Mouse (Mus musculus) gonadal fat pad, adult 2 months (tissue): ENCODE results near the gene Enpp5. TPM values are rescaled to one million over a fixed set of nuclear protein-coding genes. Genes with fewer than 3 reads are reported as not detected.

ENCODE experiments used
- DNase-seq: peaks from one replicate; pipeline ENCODE4 v3.0.0-alpha.2; 2012; ENCODE audit warnings: low read depth
- polyA plus RNA-seq: library from polyadenylated mRNA; depleted of rRNA; stranded (reverse); fragments of >200 nt; gene quantifications from 2 replicates; pipeline ENCODE4 v1.2.3, GENCODE M21; 2012; rRNA removed

Gene Enpp5
- 269 and 361 TPM in 2 replicates for polyA plus RNA-seq

DNA sequence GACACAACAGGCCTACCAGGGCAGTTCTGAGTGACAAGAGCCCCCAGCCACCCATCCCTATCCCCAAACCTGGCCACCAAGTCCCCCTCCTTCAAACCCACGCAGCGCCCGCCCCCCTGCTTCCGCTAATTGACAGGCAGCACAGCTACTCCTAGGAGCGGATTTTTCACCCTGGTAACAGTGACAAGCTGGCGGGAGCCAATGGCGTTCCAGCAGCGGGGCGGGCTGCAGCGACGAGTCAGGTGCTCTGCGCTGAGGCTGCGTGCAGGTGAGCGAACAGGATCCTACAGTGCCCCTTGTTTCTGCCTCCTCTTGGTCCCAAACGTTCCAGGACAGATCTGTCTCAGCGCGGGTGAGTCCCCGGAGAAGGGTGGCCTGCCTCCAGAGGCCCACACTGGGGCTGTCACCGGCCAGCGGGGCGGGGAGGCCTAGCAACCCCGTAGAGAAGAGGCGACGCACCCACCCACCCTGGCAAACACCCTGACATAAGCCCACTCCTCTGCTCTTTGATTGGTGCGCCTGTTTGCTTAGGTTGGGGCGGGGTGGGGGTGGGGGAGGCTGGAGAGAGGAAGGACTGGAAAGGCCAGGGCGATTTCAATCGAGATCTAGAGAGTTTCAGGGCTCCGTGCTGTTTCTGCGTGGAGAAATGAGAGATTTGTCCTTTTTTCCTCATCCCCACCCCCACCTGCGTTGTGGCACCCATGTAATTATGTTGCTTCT lies at the start of gene Enpp5:
Gene Enpp5 (plus strand): TSS at position 183 of the 720 bp plus-strand sequence.
- no peak for DNase-seq

DNA sequence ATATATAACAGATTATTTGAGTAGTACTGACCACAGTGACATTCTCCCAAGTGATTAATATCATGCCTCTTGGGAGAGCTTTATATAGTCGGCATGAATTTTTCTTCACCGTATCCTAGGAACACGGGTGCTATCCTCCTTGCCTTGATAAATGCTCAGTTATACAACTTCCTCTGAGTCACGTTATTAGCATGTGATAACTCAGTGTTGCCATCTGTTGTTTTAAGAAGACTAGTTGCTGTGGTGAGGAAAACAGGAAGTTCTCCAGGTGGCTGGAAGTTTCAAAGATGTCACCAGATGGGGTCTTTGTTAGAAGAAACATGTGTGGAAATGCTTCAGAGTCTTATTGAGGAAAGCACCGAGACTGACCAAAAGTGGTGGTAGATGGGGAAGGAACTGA lies 49.0 kb upstream of the Enpp5 start:
- no peak for DNase-seq

DNA sequence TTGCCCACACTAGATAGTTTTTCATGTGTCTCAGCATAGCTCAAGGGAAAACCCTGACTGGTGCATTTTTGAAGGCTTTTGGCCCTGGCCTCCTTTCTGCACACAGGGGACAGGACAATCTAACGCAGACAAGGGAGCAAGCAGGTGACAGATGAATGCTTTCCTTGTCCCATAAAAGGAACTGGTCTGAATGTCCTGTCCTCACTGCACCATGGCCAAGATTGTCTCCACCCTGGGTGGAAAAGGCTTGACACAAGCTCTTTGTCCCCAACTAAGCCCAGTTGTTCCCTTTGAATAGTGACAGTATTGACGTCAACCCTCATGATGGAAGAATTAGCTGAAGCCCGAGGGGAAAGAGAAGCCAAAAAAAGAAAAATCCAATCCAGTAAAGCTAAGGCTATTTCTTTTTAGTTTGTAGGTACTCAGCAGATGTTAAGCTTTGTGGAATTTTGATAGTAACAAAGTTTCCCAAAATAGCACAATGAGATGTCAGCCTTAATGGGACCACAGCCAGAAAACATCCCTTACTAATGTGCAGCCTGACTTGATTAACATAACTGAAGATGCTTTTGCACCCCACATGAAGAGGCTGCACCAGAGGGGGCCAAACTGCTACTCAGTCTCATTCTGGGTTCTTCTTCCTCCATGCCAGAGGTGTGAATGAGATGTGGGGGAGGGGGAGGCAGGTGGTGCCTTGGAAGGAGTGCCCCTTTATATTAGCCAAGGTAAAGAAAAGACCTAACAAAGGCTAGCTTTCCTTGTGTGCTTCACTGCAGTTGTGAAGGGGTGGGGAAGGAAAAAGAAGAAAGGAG lies 47.6 kb upstream of the Enpp5 start:
- DNase-seq = no peak

DNA sequence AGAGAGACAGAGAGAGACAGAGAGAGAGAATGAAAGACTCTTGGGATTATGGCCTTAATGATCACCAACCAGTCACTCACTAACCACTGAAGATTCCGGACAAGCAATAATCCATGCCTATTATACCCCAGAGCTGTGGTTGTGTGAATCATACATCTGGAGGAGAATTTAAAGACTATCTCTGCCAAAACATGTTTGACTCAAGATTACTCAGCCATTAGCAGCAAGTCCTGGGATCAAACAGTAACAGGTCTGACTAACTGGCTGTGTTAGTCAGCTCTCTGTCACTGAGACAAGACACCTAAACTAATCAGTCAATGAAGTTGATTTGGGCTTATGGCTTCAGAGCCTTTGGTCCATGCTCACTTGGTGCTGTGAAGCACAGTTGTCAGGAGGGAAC lies 43.6 kb upstream of the Enpp5 start:
- DNase-seq = no peak

DNA sequence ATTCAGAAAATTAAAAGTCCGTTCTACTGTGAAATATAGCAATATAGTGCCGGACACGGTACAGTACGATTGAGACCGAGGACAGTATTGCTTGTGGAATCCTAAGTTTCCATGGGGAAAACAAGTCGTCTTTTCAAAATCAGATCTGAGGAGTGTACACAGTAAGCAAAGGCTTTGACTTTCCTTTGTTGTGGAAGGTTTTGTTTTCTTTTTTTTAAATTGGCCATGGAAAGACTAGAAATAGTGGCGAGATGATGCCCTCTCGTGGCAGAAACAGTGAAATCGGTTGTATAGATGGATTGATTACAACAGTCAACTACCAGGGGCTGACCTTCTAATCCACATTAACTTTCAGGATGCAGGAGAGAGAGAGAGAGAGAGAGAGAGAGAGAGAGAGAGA lies 40.0 kb upstream of the Enpp5 start:
- DNase-seq = no peak

DNA sequence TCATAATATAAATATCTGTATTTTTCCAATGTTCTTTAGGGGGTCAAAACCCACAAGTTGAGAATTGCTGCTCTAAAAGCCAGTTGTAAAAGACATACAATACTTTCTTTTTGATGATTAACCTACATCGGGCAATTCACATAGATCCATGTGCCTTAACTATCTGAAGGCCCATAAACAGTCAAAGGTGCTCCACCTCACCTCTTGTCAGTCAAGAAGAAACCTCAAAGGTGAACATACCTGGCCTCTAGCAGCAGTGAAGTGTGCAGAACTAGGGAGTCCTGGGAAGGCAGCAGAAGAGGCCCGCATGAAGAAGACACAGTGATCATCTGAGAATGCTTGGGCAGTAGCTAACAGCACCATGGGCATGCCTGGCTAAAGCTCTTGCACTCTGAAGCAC lies 38.2 kb upstream of the Enpp5 start:
- DNase-seq = no peak

DNA sequence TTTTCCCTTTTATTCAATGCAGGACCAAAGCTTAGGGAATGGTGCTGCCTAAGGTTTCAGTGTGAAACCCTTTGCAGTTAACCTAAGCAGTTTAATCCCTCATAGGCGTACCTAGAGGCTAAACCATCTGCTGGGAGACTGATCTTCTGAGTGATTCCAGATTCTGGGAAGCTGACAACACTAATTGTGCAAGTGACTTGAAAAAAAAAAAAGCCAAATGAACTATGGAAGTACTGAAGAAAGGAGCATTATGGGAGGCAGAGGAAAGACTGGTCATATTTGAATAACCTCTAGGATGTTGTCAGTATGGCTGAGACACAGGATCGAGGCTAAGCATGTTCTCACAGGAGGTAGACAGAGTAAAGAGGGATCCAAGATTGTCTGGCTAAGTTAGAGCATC lies 36.3 kb upstream of the Enpp5 start:
- DNase-seq = no peak

DNA sequence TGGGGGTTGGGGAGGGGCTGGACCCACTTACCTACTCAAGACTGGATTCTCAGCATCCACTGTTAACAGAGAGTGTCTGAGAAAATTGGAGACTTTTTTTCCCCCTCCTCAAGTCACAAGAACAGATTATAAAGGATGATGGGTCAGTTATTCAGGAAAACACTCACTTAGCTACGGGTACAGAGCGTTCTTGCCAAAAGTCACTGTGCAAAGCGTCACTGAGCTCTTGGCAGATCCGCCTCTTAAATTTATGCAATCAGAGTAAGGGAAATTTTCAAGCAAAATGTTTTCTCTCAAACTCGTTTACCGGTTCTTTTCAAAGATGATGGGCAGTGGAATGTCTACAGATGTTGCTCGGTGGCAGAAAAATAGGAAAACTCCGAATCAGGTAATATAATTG lies 35.8 kb upstream of the Enpp5 start:
- DNase-seq = no peak

DNA sequence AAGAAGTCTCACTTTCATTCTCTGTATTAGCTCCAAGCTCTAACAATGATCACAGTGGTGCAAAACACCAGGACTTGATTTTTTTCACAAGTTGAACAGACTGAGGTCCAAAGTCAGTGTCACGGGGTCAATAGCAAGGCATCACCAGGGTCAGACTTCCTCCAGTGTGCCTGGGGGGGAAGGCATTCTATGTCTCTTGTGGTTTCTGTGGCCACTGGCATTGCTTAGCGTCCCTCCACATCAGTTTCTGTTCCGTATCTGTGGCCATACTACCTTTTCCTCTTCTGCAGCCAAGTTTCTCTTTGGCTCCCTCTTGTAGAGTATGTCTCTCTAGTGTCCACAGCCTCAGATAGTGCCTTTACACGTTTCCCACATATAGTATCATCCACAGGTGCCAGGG lies 25.2 kb upstream of the Enpp5 start:
- DNase-seq = no peak

DNA sequence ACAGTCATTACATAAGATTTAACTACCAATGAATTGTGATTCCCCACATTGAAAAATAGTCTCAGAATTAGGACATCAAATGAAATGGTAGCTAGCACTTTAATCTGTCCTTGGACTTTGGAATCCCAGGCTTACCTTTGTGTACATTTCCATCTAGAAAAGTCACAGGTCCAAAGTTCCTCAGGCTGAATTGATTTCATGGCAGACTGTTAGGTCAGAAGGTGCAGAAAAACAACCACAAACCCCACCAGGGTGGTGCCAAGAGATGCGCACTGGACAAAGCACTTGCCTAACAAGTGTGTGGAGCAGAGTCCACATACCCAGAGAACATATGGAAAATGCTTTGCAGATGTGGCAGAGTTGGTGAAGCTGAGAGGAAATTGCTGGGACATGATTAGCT lies 21.5 kb upstream of the Enpp5 start:
- no peak for DNase-seq

DNA sequence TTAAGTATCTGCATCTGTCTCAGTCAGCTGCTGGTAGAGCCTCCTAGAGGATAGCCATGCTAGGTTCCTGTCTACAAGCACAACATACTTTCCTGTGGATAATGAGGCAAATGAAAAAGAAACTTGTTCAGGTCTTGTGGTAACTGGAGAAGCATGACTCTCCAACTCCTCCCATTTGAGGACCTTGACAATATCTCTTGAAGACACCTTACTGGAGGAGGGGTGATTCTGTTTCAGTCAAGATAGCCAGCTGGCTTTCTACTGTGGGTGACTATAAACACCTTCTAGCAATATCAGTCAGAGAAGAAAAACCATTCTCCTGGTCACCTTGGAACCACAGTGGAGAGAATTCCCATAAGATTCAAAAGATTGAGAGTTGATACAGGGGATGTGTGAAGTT lies 20.5 kb upstream of the Enpp5 start:
- no peak for DNase-seq

DNA sequence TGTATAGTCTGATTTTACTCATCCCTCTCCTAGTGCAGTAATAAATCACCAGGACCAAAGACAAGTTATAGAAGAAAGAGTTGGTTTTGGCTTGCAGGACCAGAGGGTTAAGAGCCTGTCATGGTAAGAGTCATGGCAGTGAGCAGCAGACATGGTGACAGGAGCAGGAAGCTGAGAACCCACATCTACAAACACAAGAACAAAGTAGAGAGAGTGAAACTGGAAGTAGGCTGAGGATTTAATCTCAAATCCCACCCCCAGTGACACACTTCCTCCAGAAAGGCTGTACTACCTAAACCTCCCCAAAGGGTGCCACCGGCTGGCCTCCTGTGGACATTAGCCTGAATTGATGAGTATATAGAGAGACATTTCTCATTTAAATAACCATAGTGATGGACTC lies 17.8 kb upstream of the Enpp5 start:
- no peak for DNase-seq

DNA sequence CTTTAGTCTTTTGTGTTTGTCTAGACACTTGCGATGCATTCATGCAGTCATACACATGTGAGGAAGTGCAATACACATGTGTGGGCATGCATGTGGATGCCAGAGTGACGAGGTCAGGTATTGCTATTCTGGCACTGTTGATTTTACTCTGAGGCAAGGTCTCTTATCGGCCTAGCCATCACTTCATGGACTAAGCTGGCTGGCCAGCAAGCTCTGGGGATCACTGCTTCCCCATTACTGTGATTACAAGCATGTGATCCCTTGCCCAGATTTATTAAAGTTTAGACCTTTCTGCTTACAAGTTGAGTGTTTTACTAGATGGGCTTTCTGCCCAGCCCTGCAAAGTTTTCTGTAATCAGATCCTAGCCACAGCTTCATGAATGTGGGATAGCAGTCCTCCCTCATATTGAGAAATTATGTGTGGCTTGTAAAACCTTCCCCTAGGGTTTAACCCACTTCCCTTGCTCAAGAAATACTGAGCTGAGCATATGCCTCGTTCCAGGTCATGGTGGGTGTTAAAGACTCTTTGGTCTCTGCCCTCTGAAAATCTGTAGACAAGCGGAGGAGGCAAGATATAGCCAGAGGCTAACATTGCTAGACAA lies 17.2 kb upstream of the Enpp5 start:
- DNase-seq = peak; percentile 98

DNA sequence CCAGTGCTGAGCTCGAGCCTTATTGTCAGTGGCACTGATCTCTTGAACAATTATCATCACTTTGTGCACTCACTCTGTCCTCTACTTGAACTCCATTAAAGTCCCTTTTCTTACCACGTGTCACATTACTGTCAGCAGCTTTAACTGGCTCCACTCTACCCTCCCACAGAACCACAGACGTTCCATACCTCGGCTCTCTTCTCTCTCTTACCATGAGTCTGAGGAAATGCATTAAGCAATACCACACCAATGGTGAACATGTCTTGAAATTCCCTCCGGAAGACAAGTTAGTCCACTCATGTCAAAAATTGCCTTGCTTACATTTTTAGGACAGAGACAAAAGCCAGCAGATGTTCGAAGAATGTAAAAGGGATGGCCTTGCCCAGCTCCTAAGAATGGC lies 9.7 kb upstream of the Enpp5 start:
- no peak for DNase-seq

DNA sequence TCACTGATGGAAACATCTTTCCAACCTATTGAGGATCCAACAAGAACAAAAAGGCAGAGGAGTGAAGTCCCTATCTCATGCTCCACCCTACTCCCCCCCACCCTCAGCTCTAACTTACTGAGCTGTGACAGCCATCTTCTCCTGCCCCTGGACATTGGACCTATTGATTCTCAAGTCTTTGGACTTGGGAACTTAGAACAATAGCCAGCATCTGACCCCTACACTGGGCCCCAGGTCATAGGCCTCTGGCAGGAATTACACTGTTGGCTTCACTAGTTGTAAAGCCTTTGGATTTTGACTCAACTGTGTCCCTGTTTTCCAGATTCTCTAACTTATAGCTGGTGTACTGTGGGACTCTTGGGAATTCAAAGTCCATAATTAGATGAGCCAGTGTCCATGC lies 6.9 kb upstream of the Enpp5 start:
- no peak for DNase-seq

DNA sequence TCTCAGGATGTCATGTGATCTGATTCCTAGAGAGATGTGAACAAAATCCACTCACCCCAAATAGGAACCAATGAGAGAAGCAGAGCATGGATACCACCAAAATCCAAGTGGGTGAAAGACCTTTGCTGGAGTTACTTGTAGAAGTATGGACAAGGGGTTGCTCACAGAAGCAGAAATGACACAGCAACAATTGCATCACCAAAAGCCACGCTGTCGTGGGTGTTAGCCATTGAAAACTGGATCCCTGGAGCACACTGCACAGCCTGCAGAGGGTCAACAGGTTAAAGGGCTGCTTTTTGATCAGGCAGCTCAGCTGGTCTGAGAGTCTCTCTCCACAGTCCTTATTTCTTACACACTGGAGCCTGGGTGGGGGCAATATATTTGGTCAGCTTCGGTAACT lies 3.0 kb upstream of the Enpp5 start:
- no peak for DNase-seq

DNA sequence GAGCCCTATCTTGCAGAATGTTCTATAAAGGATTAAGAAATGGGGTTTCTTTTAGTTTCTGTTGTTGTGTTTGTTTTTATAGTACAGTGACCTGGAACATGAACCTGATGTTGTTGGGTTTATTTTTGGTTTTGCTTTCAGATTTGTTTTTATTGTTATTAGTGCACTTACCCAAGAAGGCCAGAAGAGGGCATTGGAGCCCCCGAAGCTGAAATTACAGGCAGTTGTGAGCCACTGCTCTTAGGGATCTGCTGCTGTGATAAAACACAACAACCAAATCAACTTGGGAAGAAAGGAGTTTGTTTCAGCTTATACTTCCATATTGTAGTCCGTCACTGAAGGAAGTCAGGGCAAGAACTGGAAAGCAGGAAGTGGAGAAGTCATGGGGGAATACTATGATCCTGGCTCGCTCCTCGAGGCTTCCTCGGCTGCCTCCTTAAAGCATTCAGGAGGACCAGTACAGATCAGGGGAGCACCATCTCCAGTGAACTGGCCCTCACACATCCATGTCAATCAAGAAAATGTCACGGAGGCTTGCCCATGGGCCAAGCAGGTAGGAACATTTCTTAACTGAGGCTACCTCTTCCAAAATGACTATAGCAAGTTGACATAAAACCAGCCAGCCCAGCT lies 2.4 kb upstream of the Enpp5 start:
- DNase-seq = no peak

DNA sequence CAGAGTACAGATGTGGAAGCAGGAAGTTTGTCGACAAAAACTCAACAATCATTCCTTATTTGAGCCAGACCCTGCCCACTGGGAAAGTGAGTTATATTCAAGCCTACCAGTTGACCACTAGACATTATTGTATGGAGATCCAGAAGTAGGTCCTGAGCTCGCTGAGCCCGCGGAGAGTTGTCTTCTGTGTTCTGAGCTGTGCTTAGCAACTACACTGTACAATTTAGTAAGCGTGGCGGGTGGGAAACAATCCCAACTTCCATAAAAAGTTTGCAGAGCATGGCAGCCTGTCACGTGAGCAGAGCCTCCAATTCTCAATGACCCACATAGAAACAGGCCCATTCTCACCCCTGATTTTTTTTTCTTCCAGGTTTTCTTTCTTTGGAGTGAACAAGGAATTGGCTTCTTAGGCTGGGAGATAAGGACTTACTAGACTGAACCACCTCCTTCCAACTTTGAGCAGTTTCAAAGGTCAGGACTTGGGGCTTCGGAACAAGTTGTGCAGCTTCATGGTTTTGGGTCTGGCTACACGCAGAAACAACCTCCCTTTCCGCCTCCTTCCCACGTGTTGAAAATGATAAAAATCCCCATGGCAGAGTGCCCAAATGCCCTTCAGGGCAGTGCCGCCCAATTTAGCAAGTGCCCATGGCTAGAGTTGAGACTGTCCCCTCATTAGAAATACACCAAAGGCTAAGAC lies 1.3 kb upstream of the Enpp5 start:
- DNase-seq = no peak

DNA sequence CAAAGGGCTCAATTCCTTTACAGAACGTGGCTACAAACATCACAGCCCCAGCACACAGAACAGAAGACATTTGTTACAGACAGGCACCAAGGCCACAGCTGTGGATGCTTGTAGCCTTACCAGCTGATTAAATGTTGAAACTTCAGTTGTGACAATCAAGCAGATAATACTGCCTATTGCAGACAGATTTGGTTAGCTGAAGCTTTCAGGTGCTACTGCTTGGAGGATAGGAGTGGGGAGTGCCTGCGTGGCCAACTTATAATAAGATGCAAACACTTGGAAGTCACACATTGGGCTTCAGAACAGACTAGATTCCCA lies 811 bp upstream of the Enpp5 start:
- no peak for DNase-seq

DNA sequence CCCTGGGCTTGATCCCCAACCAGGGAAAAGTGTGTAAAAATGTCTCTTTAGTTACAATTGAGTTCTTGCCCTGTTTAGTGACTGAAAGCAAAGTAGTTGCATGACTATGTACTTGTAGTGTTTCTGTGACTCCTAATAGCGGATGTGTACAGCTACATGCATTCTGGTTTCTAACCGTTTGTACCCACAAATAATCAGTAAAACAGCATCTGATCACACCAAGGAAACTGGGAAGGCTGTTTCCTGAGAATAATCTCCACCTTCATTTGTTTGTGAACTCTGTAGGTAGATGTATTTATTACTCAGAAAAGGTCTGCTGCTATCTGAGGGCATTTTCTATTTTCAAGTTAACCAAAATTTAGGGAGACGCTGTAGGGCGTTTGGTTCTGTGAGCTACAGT lies 4.5 kb downstream of the Enpp5 start:
- DNase-seq = no peak

DNA sequence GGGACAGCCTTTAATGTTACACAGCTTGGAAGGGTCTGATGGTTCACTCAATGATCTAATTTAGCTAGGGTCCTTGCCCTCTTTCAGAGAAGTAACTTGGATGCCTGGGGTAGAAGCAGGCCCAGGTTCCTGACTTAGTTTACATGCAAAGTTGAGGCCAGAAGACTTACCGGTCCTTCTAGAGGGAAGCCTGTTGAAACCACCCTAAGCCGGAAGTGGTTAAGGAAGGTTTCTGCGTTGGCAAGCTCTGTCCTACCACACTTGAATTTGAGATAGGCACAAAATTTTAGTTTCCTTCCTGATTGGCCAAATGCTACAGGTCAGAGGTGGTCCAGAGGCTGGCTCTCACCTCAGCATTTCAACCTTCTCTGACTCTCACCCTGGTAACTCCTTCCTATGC lies 9.6 kb downstream of the Enpp5 start:
- no peak for DNase-seq

DNA sequence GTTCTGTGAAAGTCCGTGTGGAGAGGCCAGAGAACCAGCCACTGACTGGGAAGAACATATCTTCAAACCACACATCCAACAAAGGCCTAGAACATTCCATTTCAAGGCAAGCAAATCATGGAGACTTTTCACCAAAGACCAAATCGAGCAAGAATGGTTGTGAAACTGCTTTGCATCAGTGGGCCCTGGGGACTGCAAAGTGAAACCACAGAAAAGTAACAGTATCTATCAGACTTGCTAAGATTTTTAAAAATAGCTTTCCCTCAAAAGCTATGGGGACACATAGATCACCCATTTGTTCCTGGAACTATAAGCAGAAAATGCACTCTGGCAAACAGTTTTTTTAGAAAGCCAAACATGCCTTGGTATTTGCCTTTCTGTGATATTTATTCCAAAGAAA lies 12.3 kb downstream of the Enpp5 start:
- no peak for DNase-seq
